Mouse (Mus musculus): ENCODE measurements around the gene Irgc1. TPM values are rescaled to one million over a fixed set of nuclear protein-coding genes. Genes with fewer than 3 reads are reported as not detected.

The Irgc1 gene
- polyA plus RNA-seq (2012): 0.05 and 0.10 TPM in 2 replicates

DNA sequence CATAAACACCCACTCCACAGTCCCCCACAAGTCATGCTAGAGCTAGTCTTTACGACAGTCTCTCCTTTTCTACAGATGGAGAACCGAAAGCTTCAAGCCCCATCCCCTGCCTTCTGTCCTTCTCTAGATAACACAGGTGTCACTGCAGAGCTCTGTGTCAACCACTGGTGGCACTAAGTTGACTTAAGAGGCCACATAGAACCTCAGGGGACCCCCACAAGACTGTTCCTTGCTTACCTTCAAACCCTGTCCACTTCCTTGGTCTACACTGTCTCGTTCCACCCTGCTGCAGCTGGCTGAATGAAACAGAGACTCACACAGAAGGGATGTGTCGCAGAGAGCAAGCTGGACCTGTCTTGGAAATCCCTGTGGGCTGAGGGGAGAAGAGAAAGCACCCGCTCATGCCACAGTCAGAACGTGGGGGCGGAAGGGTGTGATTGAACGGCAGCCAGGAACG lies at the start of gene Irgc1:
Irgc1 (minus strand) TSS at position 443 of the 457 bp plus-strand sequence.

DNA sequence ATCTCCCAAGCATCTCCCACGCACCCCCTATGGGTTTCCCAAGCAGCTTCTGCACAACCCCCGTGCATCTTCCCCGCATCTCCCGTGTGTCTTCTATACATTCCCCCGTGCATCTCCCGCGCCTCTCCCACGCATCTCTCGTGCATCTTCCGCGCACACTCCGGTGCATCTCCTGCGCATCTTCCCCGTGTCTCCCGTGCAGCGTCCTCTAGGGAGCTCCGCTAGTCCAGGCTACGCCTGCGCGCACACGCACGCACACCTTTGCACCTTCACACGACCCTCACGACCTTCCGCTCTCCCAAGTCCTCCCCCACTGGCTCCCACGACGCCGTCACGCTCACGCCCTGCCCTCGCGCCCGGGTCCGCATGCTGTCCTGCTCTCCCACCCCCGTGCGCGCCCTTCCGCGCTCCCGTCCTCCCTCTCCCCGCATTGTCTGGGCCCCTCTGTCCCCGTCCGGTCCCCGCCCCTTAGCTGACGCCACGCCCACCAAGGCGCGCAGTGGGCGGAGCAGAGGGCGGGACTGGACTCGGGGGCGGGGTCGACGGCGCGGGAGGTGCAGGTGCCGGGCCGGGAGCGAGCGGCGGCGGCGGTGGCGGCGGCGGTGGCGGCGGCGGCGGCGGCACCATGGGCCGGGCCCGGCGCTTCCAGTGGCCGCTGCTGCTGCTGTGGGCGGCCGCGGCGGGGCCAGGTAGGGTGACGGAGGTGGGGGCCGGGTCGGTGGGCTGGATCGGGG lies 29.5 kb upstream of the Irgc1 start, which contains the start of gene Cadm4:
Cadm4 (plus strand) TSS at position 550 of the 734 bp plus-strand sequence.

GRCm38 (mm10) chr7:24462388-24463319 lies 10.6 kb upstream of the Irgc1 start, which contains the start of gene Plaur:
TSS of gene Plaur (plus strand) at chr7:24462484.

GRCm38 (mm10) chr7:24399256-24400081 lies 52.6 kb downstream of the Irgc1 start, which contains the start of gene Smg9:
TSS of gene Smg9 (plus strand) at chr7:24399619.

Other genes starting within 250 kb of the Irgc1 start
- 0.26 and 1.1 TPM in 2 replicates for gene Zfp111, start 240.9 kb downstream of the Irgc1 start, polyA plus RNA-seq (2012)
- 0.51 and 0.73 TPM in 2 replicates for gene Zfp109, start 214.7 kb downstream of the Irgc1 start, polyA plus RNA-seq (2012)
- 0.15 and 0.21 TPM in 2 replicates for gene Zfp108, start 197.5 kb downstream of the Irgc1 start, polyA plus RNA-seq (2012)
- gene Zfp93, start 181.9 kb downstream of the Irgc1 start, polyA plus RNA-seq (2012): 0.35 and 0.41 TPM in 2 replicates
- 4.5 and 5.6 TPM in 2 replicates for gene Zfp61, start 151.1 kb downstream of the Irgc1 start, polyA plus RNA-seq (2012)
- 0.79 and 0.80 TPM in 2 replicates for gene Zfp94, start 135.6 kb downstream of the Irgc1 start, polyA plus RNA-seq (2012)
- 0.31 TPM in 1 of 2 replicates, not detected in the other for gene Tescl, start 118.4 kb downstream of the Irgc1 start, polyA plus RNA-seq (2012)
- gene Lypd5, start 103.1 kb downstream of the Irgc1 start, polyA plus RNA-seq (2012): not detected in 2 replicates
- 116 and 139 TPM in 2 replicates for gene Kcnn4, start 82.0 kb downstream of the Irgc1 start, polyA plus RNA-seq (2012)
- 121 and 122 TPM in 2 replicates for gene Smg9, start 52.7 kb downstream of the Irgc1 start, polyA plus RNA-seq (2012)
- gene Plaur, start 10.2 kb upstream of the Irgc1 start, polyA plus RNA-seq (2012): 118 and 127 TPM in 2 replicates
- gene Cadm4, start 29.7 kb upstream of the Irgc1 start, polyA plus RNA-seq (2012): 0.17 and 0.33 TPM in 2 replicates
- 34.0 and 41.2 TPM in 2 replicates for gene Zfp428, start 54.7 kb upstream of the Irgc1 start, polyA plus RNA-seq (2012)
- not detected in 2 replicates for gene AC161166.1, start 60.2 kb upstream of the Irgc1 start, polyA plus RNA-seq (2012)
- 7.8 and 9.6 TPM in 2 replicates for gene Irgq, start 78.4 kb upstream of the Irgc1 start, polyA plus RNA-seq (2012)
- gene Pinlyp, start 93.8 kb upstream of the Irgc1 start, polyA plus RNA-seq (2012): not detected in 2 replicates
- gene Xrcc1, start 94.0 kb upstream of the Irgc1 start, polyA plus RNA-seq (2012): 169 and 206 TPM in 2 replicates
- gene Ethe1, start 135.2 kb upstream of the Irgc1 start, polyA plus RNA-seq (2012): 35.2 and 53.0 TPM in 2 replicates
- 2.6 and 3.0 TPM in 2 replicates for gene Zfp575, start 135.3 kb upstream of the Irgc1 start, polyA plus RNA-seq (2012)
- gene Phldb3, start 158.5 kb upstream of the Irgc1 start, polyA plus RNA-seq (2012): 35.9 and 44.5 TPM in 2 replicates
- 0.16 and 0.37 TPM in 2 replicates for gene Lypd3, start 184.3 kb upstream of the Irgc1 start, polyA plus RNA-seq (2012)
- not detected in 2 replicates for gene Tex101, start 224.4 kb upstream of the Irgc1 start, polyA plus RNA-seq (2012)

All from megakaryocyte-erythroid progenitor cell, adult 5 weeks (primary cell).